Mouse (Mus musculus) c-Kit-negative CD71-positive TER-119-positive erythroid progenitor cells, embryonic 14.5 days (primary cell): ENCODE results near the gene Cfap299.

ENCODE experiments used
- DNase-seq: peaks from one replicate; pipeline ENCODE4 v3.0.0-alpha.2; 2013; ENCODE audit warnings: low read depth, low spot score

Cfap299 gene

GRCm38 (mm10) chr5:98613511-98613910 is 284.4 kb downstream of the Cfap299 start:
- no peak for DNase-seq

DNA sequence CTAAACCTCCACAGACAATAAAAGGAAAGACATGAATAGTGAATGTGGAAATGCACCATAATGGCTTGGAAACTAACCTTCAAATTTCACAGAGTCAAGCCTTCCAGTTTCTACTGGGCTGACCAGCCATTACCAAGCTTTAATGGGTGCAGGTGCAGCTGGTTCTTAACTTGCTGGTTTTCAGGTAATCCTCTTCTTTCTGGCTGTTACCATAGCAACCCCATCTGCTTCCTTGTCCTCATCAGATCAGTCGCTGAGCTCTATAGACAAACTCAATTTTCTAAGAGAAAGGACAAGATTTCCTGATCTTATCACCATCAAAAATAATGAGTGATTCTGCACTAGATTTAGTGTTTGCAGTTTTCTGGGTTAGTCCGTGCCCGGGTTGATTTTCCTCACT is 287.8 kb downstream of the Cfap299 start:
- no peak for DNase-seq

DNA sequence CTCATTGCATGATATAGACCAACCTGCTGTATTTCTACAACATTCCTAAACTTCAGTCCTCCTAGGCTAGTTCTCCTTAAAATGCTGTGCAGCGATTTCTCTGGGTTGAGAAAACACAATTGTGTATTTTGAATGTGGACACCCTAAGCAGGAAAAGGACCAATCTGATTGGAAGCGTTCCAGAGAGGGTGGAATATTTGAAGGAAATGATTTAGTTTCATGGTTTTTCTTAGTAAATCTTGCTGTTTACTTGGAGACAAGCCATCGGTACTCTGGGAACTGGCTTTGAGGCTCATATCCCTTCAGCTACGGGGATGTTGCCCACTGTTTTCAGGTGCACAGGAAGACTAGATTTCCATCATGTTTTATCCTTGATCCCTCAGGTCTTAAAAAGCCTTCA is 288.3 kb downstream of the Cfap299 start:
- DNase-seq, result no peak

DNA sequence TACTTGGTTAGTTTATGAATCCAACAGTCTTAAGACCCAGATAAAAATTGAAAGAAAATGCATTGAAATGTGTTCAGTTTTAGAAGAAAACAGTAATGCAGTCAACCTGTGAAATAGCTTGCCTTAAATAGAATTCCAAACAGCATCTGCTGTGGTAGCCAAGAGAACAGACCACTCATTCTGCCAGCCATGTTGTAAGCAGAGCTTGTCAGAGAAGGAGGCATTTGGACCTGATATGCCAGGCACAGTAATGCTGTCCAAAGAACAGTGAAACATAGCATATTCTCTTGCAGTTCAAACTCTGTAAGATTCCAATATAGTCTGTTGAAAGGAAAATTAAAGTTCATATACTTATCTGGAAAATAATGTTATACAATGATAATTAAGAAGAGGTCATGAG is 321.2 kb downstream of the Cfap299 start:
- no peak for DNase-seq

GRCm38 (mm10) chr5:98651049-98651448 is 321.9 kb downstream of the Cfap299 start:
- no peak for DNase-seq

DNA sequence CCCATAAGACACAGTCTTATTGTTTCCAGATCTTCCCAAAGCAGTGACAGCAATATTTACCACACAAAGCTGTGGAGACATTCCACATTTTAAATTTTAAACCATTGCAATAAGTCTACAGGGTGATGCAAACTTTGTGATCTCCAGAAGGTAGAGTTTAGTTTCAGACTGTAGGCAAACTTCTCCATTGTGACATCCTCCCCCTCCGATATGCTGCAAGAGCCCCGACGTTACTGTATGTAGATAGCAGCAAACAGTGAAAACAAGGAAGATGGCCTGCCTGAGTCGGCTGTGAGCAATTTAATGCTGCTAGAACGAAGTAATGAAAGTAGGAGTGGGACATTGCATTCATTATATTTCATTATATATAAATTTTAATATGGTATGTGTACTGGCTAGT is 359.1 kb downstream of the Cfap299 start:
- no peak for DNase-seq

DNA sequence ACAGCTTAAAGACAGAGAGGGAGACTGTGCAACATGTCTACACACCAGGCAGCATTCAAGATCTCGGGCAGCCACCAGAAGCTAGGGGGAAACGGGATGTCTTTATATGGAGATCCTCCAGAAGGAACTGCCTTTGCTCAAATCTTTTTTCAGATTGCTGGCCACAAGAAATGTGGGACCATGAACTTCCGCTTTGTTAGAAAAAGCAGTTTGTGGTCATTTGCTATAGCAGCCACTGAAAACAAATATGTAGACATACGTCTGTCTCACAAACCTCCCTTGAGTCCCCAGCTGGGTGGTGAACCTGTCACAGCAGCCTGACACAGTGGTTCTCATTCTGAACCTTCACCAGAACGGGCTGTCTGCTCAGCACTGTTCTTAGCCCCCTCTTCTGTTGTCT is 363.0 kb downstream of the Cfap299 start:
- no peak for DNase-seq

- DNase-seq, result no peak
Observed at GRCm38 (mm10) chr5:98696336-98696735, 367.2 kb downstream of the Cfap299 start.

DNA sequence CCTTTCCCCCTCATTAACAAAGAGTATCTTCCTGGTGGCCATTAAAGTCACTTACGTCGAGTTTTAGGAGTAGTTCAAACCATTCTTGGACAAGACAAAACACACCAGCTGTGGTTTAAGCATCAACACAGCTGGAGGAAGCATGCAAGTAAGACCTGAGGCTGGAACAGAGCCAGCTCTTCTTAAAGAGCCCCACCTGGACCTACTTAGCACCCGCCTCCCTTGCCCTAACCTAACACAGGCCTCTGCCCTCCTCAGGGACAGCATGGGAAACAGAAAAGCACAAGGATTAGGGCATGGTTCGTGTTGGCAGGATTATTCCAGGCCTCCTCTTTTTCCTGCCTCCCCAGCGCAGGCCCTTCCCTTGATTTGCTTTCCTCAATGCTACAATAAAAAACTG is 374.9 kb downstream of the Cfap299 start:
- DNase-seq, result no peak

DNA sequence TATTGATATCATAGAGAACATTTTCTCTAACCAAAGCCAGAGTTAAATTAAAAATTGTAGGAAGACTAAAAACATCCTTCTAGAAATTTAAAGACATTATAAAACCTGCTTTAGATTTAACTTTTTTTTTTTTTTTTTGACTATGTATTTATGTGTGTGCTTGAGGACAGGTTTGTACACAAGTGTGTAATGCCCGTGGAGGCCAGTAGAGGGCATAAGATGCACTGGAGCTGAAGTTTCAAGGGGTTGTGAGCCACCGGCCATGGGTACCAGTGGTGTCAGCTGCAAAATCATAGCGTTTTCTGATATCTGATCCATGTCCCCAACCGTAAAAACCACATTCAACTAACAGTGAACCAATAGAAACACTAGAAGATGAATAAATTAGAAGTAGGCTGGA is 377.5 kb downstream of the Cfap299 start:
- DNase-seq, result no peak

DNA sequence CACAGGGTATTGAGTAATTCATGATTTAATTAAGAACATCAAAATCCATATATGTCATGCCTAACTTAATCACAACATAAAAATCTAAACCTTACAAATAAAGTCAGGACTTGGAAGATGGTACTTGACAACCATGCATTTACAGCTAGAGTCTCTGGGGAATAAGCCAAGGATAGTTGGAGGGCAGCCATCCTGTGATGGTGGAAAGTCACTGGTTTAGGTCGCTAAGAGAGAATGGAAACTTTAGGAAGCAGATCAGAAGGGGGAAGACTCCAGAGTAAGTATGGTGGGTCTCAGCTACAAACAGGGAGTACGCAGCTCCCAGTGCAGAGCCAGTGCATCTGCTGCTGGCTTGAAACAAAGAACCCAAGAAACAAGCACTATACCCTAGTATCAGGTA is 386.3 kb downstream of the Cfap299 start:
- DNase-seq, result no peak

DNA sequence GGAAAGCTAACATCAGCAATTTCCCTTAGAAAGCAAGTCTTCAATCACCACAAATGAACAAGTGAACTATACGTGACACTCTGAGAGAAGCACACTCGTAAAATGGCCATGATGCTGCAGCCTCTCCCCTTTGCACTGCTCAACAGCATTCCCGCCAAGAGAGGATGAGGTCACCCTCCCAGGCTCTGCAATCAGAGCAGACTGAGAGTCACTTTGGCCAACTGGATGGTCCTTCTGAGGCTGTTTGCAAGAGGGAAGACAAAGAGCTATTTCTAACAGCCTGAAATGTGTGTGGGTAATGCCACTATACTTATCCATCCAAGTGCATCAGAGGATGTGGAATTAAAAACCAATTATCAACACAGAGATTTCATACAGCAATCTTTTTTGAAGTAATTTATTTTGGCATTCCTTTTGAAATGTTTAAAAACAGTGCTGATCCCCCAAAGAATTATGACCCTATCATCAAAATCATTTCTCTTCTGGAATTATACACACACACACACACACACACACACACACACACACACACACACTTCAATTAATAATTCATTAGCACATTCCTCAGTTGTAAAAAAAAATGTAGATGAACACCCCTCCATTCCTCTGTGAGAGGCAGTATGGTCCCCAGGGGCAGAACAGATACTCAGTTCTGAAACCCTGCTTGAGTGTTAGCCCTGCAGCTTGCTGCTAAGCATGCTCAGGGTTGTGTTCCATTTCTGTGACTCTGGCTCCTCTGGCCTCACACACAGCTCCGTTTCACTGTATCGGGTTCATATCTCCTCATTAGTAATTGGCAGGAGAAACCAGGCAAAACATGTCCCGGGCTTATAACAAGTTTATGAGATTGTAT is 403.3 kb downstream of the Cfap299 start:
- DNase-seq, result no peak

- DNase-seq, result no peak
Observed at GRCm38 (mm10) chr5:98733010-98733399, 403.9 kb downstream of the Cfap299 start.

GRCm38 (mm10) chr5:98761858-98762652 is 433.0 kb downstream of the Cfap299 start:
- no peak for DNase-seq

DNA sequence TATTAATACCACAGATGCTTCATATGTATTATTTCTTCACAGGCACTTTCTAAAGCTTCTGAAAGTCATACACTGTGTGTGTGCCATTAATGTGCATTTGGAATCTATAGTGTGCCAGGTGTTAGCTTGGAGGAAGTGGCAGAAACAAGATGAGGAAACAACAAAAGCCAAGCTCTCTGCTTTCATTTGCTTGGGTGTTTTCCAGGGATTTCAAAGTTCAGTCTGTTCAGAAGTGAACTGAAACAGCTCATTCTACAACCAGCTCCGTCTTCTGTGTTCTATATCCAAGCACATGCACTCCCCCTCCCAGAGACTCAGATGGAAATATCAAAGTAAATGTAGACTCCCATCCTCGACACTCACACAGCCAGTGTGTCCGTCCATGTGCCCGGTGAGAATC is 449.5 kb downstream of the Cfap299 start:
- no peak for DNase-seq

DNA sequence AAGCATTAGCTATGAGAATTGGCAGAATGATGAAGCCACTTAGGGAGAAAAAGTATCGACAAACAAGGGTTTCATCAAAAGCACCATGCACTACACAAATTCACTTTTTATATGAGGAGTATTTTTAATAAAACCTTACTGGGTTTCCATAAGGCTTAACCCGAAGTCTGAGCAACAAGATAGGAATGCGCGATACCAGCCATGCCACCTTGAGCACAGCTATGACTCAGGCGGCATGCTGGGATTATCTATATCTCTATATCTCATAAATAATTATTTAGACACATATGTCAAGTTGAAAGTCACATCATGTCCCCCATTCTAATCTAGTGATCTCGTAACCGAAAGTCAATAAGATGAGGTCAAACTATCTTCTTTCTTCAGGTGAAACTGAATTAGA is 453.0 kb downstream of the Cfap299 start:
- DNase-seq, result no peak

- no peak for DNase-seq
Observed at GRCm38 (mm10) chr5:98787735-98788134, 458.6 kb downstream of the Cfap299 start.

- no peak for DNase-seq
Observed at GRCm38 (mm10) chr5:98788568-98788967, 459.5 kb downstream of the Cfap299 start.

DNA sequence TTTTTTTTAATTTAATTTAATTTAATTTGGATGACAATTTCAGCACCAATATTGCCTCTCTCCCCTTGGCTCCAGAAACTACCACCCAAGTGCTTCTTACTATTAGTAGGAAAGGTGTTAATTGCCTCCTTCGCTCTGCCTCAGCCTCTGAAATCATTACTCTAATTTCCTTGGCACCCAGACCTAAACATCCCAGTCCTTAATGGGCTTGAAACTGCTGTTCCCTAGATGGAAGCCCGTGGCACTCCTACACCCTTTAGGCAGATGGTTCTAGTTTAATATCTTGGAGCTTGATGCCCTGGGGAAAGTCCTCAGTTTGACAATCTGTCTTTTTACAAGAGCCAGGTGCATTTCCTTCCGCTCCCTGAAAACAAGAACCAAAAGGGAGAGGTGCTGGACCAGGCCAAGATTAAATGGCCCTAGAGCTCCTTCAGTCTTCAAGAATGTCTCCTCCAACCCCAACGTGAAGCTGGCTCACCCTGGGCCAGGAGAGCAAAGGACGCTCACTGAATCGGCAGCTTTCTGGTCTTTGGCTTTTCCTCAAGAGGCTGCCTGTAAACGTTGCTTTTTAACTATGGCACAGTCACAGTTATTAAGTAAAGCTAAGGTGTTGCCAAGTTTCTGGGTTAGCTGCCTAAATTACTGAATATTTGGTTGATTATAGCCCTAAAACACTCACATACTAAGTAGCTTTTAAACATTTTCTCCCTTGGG is 461.9 kb downstream of the Cfap299 start:
- no peak for DNase-seq

DNA sequence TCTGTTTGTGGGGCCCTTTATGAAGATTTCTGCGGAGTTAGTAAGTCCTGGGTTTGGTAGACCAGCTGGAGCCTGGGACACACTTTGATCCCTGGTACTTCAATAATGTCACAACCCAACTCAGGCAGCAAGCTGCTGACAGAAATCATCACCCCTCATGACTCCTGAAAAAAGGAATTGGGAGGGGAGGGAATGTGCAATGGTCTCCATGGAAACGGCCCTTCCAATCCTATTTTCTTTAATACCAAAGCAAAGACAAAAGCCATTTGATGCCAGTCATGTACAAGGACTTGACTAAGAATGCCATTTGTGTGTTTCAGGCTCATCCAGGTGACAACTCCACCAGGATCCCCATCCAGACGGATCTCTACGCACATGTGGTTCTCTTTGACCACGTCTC is 472.4 kb downstream of the Cfap299 start:
- DNase-seq, result no peak

DNA sequence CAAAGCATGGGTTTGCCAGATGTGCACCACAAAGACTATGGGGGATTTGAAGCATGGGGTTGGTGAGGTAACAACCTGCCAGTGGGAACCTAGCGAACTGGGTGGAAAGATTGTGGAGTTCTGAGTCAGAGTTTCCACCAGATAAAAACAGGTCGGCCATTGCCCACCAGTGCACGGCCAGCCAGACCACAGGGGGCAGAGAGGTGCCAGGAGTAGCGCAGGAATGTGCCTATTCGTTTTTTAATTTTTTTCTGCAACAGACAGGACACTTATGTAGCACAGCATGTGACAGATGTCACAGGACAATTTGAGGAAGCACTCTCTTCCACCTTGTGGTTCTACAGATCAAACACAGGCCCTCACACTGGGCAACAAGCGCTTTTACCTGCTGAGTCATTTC is 475.7 kb downstream of the Cfap299 start:
- DNase-seq, result no peak

DNA sequence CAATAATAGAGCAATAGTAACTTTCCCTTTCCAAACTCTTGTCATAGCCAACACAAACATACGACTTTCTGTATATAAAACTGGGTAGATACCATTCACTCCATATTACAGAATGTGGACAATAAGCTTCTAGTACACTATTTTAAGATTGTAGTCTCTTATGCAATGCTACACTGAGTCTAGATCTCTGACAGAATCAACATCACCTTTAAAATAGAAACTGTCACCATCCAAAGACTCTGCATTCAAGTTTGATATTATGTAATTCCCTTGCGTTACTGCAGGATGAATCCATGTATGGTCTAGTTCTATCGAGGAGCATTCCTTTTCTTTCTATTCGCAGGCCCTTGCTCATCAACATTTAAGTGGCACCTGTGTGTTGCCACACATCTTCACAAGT is 477.4 kb downstream of the Cfap299 start:
- DNase-seq, result no peak
